Mouse (Mus musculus): ENCODE measurements around the gene Oaz2. TPM values are rescaled to one million over a fixed set of nuclear protein-coding genes. Genes with fewer than 3 reads are reported as not detected.

Gene Oaz2
- polyA plus RNA-seq, 2 experiments from 2014 or later = 28.1 to 40.3 TPM

- ATAC-seq = no peak
These were observed 27.8 kb downstream of the Oaz2 start for GRCm38 (mm10) chr9:65695646-65696045.

- no peak for ATAC-seq
These were observed 28.5 kb downstream of the Oaz2 start for GRCm38 (mm10) chr9:65696337-65696736.

- ATAC-seq = no peak
These were observed 29.6 kb downstream of the Oaz2 start for GRCm38 (mm10) chr9:65697356-65697755.

GRCm38 (mm10) chr9:65697992-65698391 is 30.2 kb downstream of the Oaz2 start:
- no peak for ATAC-seq

GRCm38 (mm10) chr9:65700504-65700903 is 32.7 kb downstream of the Oaz2 start:
- ATAC-seq = no peak

GRCm38 (mm10) chr9:65702286-65702685 is 34.5 kb downstream of the Oaz2 start:
- no peak for ATAC-seq

GRCm38 (mm10) chr9:65703241-65703640 is 35.4 kb downstream of the Oaz2 start:
- ATAC-seq = no peak

- ATAC-seq = no peak
These were observed 36.3 kb downstream of the Oaz2 start for GRCm38 (mm10) chr9:65703926-65704595.

- no peak for ATAC-seq
These were observed 50.4 kb downstream of the Oaz2 start for GRCm38 (mm10) chr9:65718195-65718594.

- ATAC-seq = no peak
These were observed 53.4 kb downstream of the Oaz2 start for GRCm38 (mm10) chr9:65721161-65721566.

GRCm38 (mm10) chr9:65724471-65725290 is 56.9 kb downstream of the Oaz2 start:
- ATAC-seq = no peak

GRCm38 (mm10) chr9:65725291-65725622 is 57.5 kb downstream of the Oaz2 start:
- no peak for ATAC-seq

- no peak for ATAC-seq
These were observed 58.6 kb downstream of the Oaz2 start for GRCm38 (mm10) chr9:65726431-65726830.

- no peak for ATAC-seq
These were observed 59.7 kb downstream of the Oaz2 start for GRCm38 (mm10) chr9:65727491-65727890.

- no peak for ATAC-seq
These were observed 60.8 kb downstream of the Oaz2 start for GRCm38 (mm10) chr9:65728588-65728987.

- ATAC-seq = no peak
These were observed 67.1 kb downstream of the Oaz2 start for GRCm38 (mm10) chr9:65734931-65735330.

Other genes starting within 250 kb of the Oaz2 start
- not detected for gene Slc51b, start 245.0 kb upstream of the Oaz2 start, polyA plus RNA-seq (2017; shearing (Covaris generic))
- gene Mtfmt, start 232.2 kb upstream of the Oaz2 start, polyA plus RNA-seq (2017; shearing (Covaris generic)) = 10 to 100 TPM; 29.3 to 31.7 TPM
- gene Spg21, start 207.1 kb upstream of the Oaz2 start, polyA plus RNA-seq (2017; shearing (Covaris generic)) = 10 to 100 TPM; 76.6 to 78.9 TPM
- gene Ankdd1a, start 147.8 kb upstream of the Oaz2 start, polyA plus RNA-seq (2017; shearing (Covaris generic)) = under 1 TPM in 1 of 2 experiments, not detected in 1; 0.35 TPM
- 10 to 100 TPM; 53.6 to 81.0 TPM for gene Plekho2, start 88.0 kb upstream of the Oaz2 start, polyA plus RNA-seq (2017; shearing (Covaris generic))
- gene Pif1, start 80.8 kb upstream of the Oaz2 start, polyA plus RNA-seq (2017; shearing (Covaris generic)) = 1 to 10 TPM in 1 of 2 experiments, under 1 TPM in 1; 0.73 to 1.1 TPM
- 1 to 10 TPM in 1 of 2 experiments, under 1 TPM in 1; 0.23 to 3.0 TPM for gene Rbpms2, start 38.4 kb upstream of the Oaz2 start, polyA plus RNA-seq (2017; shearing (Covaris generic))
- gene Zfp609, start 159.6 kb downstream of the Oaz2 start, polyA plus RNA-seq (2017; shearing (Covaris generic)) = 1 to 10 TPM; 2.7 TPM
- gene Pclaf, start 222.2 kb downstream of the Oaz2 start, polyA plus RNA-seq (2017; shearing (Covaris generic)) = 10 to 100 TPM; 16.4 to 27.2 TPM
- gene Trip4, start 240.8 kb downstream of the Oaz2 start, polyA plus RNA-seq (2017; shearing (Covaris generic)) = 10 to 100 TPM; 39.7 to 54.7 TPM
- gene Csnk1g1, start 240.9 kb downstream of the Oaz2 start, polyA plus RNA-seq (2017; shearing (Covaris generic)) = 10 to 100 TPM; 37.5 to 47.8 TPM